Mouse (Mus musculus): Measurements from ENCODE around the gene Tmem143.
A peak's percentile ranks its signal among the peaks of the same experiment; 100 is the strongest.
"Not testable (repeated sequence)": the region's sequence is repeated elsewhere in the genome, so short reads cannot be mapped to it uniquely, and the experiment has no call there.

Gene Tmem143

DNA sequence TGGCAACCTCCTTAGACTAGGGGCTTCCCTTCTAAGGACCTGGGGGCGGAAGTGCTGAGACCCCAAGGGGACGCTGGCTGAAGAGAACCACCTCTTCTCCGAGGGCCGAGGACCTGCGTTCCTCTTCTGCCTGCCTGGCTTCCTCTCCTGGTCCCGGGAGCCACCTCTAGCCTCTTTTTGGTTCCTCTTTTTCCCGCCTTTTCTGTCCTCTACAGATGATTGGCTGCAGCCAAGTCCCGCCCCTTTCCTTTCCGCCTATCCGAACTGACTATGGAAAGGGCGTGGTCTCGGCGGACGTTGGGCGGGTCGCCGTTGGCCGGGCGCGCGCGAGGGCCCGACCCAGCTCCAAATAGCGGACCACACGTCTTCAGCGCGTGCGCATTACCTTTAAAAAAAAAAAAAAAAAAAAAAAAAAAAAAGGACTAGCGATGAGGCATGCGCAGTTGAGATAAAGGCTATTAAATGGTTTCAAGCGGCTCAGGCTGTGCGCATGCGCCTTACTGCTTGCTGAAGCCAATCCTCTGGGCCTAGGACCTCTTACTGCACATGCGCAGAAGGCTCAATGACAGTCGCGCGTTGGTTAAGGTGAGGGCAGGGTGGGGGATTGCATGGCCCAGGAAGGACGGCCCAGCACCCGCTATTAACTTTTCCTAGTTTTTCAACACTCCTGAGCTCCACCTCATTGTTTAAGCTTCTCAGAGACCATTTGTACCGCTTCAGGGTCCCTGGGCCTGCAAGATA, at the start of gene Tmem143, which contains the start of gene Syngr4:
TSS of gene Tmem143 (plus strand) at position 425 of the 741 bp plus-strand sequence.
TSS of gene Syngr4 (minus strand) at position 198 of the 741 bp plus-strand sequence.
- peak; percentile 96 for DNase-seq (ENCODE audit: low read depth)

DNA sequence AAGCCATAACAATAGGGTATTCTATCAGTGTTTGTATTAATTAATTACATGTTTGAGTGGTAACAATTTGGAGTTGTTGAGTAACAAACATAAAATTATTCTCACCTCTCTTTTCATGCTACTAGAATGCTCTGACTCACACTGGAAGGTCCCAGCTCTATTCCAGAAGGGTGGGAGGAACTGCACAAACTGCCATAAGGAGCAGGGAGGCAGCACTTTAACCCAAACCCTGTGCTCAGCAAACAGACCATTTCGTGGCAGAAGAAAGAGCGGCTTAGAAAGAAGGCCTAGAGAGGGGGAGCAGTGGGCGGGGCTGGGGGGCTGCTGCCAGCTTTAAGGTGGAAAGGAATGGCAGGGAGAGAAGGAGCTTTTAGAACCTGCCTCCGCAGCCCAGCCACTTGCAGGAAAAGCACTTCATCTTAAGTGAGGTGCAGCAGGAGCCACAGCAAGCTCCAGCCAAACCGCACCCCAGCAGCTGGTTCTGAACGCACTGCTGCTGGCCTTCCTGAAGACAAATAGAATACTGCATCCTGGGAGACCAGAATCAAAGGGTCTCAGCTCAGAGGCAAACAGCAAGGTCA, 48.2 kb upstream of the Tmem143 start:
- no peak for DNase-seq (ENCODE audit: low read depth)

DNA sequence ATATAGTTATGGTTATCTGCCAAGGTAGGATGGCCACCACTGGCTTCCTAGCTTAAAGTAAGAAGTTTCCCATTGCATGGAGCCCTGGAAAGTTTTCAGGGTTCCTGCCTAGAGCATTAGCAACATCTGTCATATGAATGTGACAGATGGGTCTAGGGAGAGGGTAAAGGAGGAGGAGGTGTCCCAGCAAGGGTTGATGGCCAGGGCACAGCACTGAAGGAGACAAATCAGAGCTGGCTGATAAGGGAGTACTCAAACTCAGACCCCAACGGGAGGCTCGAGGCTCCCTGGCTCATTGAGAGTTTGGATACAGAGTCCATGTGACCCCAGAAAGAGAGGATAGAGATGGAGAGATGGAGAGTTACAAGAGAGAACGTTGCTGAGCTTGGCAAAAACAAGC, 46.1 kb upstream of the Tmem143 start:
- DNase-seq (ENCODE audit: low read depth) = no peak

DNA sequence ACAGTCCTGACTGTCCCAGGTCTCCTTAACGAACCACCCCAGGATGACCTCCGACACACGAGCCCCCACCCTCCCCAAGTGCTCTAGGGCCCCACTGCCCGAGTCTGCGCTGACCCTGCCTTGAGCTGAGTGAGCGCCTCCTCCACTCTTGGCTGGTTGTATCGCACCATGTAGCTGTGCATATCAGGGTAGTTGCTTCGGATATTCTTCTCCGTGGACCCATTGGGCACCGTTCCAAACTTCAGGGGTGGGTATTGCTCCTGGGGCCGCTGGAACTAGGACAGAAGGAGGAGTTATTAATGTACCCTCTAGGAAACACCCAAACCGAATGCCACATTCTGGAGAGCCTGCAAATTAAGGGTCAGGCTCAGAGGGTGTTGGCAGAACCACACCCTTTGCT, 43.7 kb upstream of the Tmem143 start:
- DNase-seq (ENCODE audit: low read depth) = no peak

DNA sequence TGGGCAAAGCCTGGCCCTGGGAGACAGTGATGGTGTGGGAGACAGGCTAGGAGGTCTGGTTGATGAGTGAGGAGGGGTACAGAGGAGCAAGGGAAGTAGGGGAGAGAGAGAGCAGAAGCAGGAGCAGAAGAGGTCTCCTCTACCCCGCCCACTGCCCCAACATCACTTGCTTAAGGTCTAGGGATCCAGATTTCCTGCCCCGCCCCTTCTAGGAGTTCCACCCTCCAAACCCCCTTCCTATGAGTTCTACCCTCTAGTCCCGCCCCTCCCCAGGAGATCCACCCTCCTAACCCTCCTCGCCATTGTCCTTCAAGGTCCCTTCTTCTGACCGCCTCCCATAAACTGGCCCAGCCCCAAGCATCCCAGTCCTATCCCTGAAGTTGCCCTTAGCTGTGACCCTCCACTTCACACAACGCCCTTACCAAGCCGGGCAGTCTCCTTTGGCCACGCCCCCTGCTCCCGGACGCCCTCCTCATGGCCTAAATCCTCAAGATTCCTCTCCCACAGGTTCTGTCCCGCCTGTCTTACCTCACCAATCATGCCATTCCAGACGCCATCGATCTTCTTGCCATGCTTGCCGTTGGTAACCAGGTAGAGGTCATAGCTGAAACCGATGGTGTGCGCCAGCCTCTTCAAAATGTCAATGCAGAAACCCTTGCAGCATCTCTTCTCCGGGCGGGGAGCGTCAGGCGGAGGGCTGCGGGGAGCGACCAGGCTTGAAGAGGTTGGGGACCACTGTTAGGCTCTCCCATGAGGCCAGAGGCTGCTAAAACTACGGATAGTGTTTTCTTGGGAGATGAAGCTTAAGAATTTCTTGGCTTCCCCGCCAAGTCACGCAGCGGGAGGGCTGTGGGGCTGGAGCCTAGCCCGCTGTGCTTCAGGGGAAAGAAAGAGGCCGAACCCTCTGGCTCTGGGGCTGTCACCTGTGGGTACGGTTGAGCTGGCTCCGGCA, 39.5 kb upstream of the Tmem143 start:
- no peak for DNase-seq (ENCODE audit: low read depth)

DNA sequence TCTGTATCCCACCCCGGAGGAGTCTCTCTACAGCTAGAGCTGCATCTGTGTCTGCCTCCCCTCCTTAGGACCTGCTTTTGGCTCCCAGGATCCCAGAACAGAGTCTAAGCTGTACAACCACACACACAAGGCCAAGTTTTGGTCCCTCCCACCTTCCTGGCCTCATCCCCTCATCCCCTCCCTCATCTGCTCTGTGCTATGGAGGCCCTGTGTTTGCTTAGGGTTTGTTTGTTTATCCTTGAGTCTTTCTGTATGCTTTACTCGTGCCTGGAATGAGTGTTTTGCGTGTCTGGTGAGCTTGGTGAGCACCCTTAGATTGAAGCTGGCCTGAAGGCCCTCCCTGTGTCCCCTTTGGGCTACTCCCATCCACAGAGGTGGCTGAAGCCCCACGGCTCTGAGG, 37.7 kb upstream of the Tmem143 start:
- no peak for DNase-seq (ENCODE audit: low read depth)

DNA sequence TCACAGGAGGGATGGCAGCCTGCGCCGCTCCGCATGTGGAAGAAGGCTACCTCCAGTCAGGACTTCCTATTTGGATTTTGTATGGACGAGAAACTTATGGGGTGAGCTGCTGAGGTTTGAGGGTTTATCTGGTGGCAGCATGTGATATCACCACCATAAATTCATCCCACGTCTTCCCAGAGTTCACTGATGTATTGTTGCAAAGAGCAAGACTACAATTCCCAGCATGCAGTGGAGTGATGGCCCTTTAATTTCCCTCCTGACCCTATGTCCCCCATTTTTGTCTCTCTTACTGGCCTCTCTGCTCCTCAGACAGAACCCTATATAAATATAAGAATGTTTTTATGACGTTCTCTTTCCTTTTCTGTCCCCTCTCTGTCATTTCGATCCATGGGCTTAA, 33.9 kb upstream of the Tmem143 start:
- no peak for DNase-seq (ENCODE audit: low read depth)

DNA sequence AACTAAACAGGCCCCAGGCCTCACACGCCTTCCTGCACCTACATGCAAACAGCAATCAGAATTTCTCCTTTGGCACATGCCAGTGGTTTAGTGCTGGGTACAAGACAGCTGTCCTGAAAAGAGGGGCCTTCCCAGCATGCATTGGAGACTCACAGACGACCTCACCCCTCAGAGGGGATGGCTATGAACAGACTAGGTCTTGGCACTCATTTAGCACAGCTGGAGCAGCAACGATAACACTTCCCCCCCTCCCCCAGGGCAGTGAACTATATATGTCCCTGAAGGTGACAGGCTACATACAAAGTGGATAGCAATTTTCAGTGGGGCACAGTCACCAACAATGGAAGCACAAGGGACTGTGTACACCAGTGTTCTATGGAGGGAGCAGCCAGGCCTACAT, 32.3 kb upstream of the Tmem143 start:
- DNase-seq (ENCODE audit: low read depth) = no peak

DNA sequence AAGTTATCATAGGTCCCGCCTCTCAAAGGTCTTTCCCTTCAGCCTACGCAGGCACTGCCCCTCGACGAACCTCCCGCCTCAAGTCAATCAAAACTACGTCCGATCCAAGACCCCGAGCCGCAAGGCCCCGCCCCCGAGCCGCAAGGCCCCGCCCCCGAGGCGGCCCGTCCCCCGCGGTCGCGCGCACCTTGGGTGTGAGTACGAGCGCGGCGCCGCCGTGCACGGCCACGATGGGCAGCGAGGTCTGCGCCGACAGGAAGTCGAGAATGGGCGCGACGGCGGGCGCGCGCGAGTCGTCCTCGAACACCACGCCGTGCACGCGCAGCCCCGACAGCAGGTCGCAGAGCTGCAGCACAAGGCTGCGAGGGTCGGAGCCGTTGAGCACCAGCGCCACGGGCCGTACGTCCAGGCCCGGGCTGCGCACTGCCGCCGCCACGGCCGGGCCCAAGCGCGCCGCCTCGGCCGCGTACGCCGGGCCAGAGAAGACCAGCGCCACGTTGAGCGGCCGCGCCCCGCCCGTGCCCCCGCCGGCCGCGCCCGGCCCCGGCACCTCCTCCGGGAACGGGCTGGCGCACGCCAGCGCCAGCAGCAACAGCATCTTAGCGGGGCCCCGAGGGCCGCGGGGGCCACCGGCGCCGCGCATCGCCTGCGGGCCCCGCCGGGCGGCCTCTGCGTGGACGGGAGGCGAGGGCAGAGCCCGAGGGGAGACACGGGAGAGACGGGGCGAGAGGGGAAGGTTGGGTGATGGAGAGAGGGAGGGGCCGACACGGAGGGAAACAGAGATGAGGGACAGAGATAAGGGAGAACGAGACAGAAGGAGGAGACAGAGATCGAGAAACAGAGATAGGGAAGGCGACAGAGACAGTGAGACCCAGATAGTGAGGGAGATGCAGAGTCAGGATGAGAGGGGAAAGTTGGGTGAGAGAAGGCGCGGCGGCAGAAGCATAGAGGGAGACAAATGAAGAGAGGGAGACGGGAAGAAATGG, 30.5 kb upstream of the Tmem143 start:
- DNase-seq (ENCODE audit: low read depth) = peak; percentile 62

DNA sequence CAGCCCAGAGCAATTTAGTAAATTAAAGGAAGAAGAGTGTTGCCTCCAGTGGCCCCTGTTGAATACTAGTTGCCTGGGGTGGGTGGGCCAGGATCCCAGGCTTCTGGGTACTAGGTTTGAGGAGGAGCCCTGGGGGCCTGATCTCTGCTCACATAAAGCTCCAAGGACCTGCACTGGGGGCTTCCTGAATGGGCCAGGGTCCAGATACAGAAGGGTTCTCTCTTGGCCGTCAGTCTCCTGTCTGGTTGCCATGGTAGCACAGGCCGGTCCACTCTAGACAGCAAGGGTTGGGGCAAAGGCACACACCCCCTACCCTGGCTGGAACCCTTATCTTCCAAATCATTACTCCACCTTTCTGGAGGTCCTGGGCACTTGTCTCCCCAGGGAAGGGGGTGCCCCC, 28.9 kb upstream of the Tmem143 start:
- no peak for DNase-seq (ENCODE audit: low read depth)

DNA sequence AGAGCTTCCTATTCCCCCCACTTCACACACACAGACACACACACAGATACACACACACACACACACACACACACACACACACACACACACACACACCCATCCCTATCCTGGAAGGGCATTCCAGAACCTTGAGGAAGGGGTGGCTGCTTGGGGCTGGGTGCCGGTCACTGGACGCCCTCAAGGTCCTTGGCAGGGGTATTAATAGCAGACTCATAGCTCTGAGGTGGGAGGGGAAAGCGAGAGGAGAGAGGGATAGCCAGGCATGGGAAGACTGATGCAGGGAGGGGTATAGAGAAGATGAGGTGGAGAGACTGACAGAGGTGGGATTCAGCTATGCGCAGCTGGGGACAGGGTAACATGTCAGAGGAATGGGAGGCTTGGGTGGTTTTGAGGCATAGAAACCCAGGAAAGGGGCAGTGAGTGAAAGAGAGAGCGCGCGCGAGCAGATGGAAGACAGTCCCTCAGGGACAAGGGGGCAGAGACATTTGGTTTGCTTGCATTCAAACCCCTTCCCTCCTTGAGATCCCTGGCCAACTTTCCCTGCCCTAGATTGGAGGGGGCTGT, 27.6 kb upstream of the Tmem143 start:
- DNase-seq (ENCODE audit: low read depth) = no peak

DNA sequence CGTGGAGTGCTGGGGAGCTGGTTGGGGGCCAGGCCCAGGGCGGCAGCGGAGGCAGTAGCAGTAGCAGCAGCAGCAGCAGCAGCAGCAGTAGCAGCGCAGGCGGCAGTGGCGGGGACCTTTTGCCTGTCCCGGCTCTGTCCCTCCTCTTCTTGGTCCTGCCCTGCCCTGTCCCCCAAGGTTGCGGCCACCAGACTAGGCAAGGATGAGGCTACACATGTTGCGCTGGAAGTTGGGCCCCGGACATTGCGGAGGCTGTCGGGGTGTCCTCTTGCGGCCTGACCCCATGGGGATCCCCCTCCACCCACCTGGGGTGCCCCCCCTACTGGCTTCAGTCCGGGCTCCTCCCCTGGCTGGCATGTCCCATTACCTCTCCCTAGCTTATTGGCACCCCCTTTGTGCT, 27.0 kb upstream of the Tmem143 start:
- no peak for DNase-seq (ENCODE audit: low read depth)

DNA sequence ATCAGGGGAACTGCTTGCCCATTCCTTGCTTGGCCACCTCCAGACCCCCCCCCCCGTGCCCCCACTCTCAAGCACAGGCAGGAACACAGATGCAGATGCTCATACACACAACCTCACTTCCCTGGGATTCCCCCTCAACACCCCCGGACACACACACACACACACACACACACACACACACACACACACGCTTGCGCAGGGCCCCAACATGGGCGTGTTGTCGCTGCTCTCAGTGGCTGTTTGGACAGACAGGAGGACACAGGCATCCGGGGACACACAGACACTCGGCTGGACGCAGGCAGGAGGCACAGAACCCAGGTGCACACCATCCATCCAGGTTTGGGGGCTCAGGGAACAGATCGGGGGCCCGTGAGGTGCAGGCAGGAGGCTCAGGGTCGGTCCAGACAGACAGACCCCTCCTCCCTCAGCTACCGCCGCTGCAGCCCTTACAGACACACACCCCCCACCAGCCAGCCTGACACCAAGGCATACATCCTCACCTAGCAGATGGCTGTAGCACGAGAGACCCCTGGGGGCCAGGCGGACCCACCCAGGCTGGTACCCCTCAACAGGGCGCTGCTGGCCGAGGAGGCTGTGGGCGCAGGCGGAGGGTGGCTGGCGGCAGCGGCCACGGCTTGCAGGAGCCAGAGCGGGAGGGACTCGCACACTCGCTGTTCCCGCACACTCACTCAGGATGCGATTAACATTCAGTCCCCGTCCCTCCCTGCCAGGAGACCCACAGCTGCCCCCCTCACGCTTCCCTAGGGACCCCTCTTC, 26.3 kb upstream of the Tmem143 start:
- DNase-seq (ENCODE audit: low read depth) = no peak

DNA sequence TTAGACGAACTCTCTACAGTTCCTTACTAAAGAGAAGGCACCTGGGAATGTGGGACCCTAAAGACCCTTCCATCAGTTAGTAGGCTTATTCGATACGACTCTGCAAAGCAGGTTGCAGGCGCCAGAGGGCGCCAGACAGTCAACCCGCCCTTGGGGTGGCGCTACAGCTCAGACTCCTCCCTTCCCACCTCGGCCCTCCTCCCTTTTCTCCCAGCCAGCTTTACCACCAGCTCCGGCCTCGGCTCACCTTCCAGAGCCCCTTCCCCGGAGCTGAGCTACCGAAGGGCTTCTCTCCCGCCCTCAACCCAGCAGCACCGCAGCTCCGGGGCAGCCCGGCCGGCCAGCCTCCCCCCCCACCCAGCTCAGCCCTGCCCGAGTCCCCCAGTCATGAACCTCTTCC, 24.1 kb upstream of the Tmem143 start, which contains the start of gene Kdelr1:
TSS of gene Kdelr1 (plus strand) at position 149 of the 400 bp plus-strand sequence.
- DNase-seq (ENCODE audit: low read depth) = peak; percentile 50

DNA sequence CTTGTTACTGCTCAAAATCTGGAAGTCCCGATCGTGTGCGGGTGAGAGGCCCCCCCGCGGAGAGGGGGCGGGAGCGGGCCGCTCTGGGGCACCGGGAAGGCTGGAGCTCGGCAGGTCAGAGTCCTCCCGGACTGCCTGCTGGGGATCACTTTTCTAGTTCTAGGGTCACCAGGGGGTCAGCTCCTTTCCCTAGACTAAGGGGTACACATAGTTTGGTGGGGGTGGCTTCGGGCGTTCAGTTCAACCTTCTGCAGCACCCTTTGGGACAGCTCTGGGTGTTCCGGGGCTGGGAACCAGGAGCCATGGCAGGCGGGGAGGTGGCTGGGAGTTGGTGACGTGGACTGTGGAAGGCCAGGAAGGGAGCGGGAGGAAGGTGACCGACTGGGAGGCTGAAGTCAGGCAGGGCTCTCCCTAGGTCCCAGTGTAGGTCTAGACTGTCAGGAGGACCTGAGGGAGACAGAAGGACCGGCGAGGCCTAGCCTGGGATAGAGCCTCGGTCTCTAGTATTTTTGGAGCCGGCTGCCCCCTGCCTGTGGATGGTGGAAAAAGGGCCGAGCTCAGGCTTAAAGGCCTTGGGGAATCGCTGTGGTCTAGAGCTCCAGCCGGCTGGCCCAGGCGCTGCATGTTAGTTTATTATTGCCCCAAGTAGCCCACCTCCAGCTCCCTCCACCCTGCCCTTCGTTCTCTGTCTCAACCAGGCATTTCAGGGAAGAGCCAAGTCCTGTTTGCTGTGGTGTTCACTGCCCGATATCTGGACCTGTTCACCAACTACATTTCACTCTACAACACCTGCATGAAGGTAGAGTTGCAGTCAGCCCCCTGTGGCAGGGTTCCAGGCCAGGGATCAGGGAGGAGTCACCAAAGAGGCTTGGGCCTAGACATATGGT, 23.4 kb upstream of the Tmem143 start:
- DNase-seq (ENCODE audit: low read depth) = no peak

DNA sequence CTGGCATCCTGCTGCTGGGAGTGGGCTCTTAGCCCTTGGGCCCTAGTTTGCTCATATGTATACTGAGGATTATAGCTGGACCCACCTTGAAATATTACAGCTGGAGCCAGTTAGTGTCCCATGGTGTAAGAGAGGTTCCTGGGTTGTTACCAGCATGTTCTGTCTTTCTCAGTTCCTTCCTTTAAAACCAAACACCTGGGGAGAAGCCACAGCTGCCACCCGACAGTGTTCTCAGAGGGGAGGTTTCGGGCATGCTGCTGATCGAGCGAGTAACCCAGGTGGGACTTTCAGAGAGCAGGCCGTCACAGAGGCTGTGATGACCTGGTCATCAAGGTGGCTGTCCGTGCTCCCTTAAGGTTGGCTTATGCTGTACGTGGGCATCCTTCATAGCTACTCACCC, 19.8 kb upstream of the Tmem143 start:
- DNase-seq (ENCODE audit: low read depth) = no peak

DNA sequence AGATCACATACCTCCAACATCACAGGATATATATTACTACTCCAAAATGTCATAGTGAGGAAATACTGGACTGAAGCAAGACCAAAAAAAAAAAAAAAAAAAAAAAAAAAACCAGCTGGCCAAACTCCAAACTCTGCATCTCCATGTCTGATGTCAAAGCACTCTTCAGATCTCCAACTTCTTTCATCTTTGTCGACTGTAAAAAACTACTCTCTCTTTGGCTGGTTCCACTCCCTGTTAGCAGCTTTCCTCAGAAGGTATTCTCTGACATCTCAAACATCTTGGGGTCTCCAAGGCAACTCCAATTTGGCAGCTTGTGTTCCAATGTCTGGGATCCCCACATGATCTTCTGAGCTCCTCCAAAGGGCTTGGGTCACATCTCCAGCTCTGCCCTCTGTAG, 18.5 kb upstream of the Tmem143 start, which contains the start of gene Grin2d:
TSS of gene Grin2d (minus strand) at position 101 of the 400 bp plus-strand sequence.
- not testable (repeated sequence) for DNase-seq (ENCODE audit: low read depth)

DNA sequence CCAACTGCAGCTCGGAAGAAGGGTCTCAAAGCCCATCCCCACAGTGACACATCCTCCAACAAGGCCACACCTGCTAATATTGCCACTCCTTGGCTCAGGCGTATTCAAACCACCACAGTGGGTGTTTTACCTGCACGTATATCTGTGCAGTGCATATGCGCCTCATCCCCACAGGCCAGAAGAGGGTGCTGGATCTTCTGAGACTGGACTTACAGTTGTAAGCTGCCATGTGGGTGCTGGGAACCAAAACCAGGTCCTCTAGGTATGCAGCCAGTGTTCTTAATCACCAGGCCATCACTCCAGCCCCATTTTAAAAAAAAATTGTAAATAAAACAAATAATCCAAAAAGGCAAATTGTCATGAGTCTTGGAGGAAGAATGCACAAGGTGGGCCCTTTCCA, 16.2 kb upstream of the Tmem143 start:
- no peak for DNase-seq (ENCODE audit: low read depth)

DNA sequence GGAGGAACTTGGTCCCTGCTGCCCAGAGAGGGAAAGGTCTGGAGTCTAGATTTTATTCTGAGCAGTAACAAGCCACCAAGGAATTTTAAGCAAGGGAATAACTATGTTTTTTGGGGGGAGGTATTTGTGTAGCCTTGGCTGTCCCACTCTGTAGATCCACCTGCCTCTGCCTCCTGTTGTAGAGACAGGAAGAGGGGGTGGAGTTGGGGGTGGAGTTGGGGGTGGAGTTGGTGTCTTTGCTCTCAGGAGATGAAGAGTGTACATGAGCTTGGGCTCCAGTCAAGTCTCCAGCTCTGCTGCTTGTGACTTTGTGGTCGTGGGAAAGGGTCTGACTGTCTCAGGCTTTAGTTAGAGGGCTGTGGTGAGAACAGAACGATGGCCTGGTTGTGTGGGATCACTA, 15.7 kb upstream of the Tmem143 start:
- no peak for DNase-seq (ENCODE audit: low read depth)

All from fibroblast of lung, adult 2 months (primary cell).